Mouse (Mus musculus): Measurements from ENCODE around the gene Dnajc16. TPM values are rescaled to one million over a fixed set of nuclear protein-coding genes. Genes with fewer than 3 reads are reported as not detected.

Dnajc16 gene
- polyA plus RNA-seq, 1 experiment: 12.2 TPM

- no peaks in the 10 kb centered on the region for H3K27me3 ChIP-seq (ENCODE audit: control insufficient read depth, insufficient read depth, low read length)
- peak; percentile 29; the same call in 1 of the 2 replicates for TF ChIP-seq CTCF (IDR thresholded peaks at IDR 0.05; ENCODE audit: control insufficient read depth, insufficient read depth, insufficient replicate concordance, low read depth, low read length)
- no peak for TF ChIP-seq POLR2A (IDR thresholded peaks at IDR 0.05; ENCODE audit: control insufficient read depth, low read depth, low read length)
- H3K4me1 ChIP-seq (ENCODE audit: control insufficient read depth, insufficient read depth, low read length): peaks cover under 1% of the 10 kb centered on the region; the same call in 1 of the 2 replicates
- no peak overlapping the region for H3K4me3 ChIP-seq (ENCODE audit: control insufficient read depth, low read depth, low read length)
- H3K36me3 ChIP-seq (ENCODE audit: control insufficient read depth, insufficient read depth, low read length): no peaks in the 10 kb centered on the region
- no peak overlapping the region for H3K27ac ChIP-seq (ENCODE audit: control insufficient read depth, insufficient read depth, low read depth, low read length)
Observed at GRCm38 (mm10) chr4:141752076-141752421, 38.7 kb downstream of the Dnajc16 start.

GRCm38 (mm10) chr4:141751419-141752075 is 39.2 kb downstream of the Dnajc16 start:
- no peak overlapping the region for H3K4me3 ChIP-seq (ENCODE audit: control insufficient read depth, low read depth, low read length)
- peaks cover 5% of the 10 kb centered on the region for H3K4me1 ChIP-seq (ENCODE audit: control insufficient read depth, insufficient read depth, low read length)
- H3K36me3 ChIP-seq (ENCODE audit: control insufficient read depth, insufficient read depth, low read length): no peaks in the 10 kb centered on the region
- no peak overlapping the region for H3K27ac ChIP-seq (ENCODE audit: control insufficient read depth, insufficient read depth, low read depth, low read length)
- TF ChIP-seq CTCF (IDR thresholded peaks at IDR 0.05; ENCODE audit: control insufficient read depth, insufficient read depth, insufficient replicate concordance, low read depth, low read length) (no peak), POLR2A (IDR thresholded peaks at IDR 0.05; ENCODE audit: control insufficient read depth, low read depth, low read length) (no peak)
- no peaks in the 10 kb centered on the region for H3K27me3 ChIP-seq (ENCODE audit: control insufficient read depth, insufficient read depth, low read length)

GRCm38 (mm10) chr4:141750826-141751225 is 39.9 kb downstream of the Dnajc16 start:
- TF ChIP-seq CTCF (IDR thresholded peaks at IDR 0.05; ENCODE audit: control insufficient read depth, insufficient read depth, insufficient replicate concordance, low read depth, low read length) (no peak), POLR2A (IDR thresholded peaks at IDR 0.05; ENCODE audit: control insufficient read depth, low read depth, low read length) (no peak)
- Histone ChIP-seq H3K27me3 (ENCODE audit: control insufficient read depth, insufficient read depth, low read length) (no peaks in the 10 kb centered on the region), H3K4me3 (ENCODE audit: control insufficient read depth, low read depth, low read length) (no peak overlapping the region), H3K27ac (ENCODE audit: control insufficient read depth, insufficient read depth, low read depth, low read length) (no peak overlapping the region), H3K36me3 (ENCODE audit: control insufficient read depth, insufficient read depth, low read length) (no peaks in the 10 kb centered on the region), H3K4me1 (ENCODE audit: control insufficient read depth, insufficient read depth, low read length) (peaks cover 6% of the 10 kb centered on the region)

DNA sequence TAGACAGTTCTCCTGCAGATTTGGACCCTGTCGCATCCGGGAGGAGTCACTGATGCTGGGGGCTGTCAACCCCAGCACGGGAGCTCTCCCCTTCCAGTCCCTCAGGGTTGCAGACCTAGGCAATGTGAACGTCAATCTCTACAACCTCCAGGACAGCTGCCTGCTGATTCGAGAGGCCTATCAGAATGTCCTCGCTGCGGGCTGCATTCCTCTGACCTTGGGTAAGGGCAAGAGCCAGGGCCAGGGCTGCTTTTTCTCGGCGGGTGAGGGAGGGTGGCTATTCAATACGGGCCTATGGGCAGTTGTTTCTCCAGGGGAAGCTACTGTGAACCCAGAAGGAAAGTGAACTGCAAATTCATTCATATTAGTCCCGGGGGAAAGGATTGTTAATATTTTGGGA is 41.2 kb downstream of the Dnajc16 start:
- H3K36me3 ChIP-seq (ENCODE audit: control insufficient read depth, insufficient read depth, low read length): no peaks in the 10 kb centered on the region
- TF ChIP-seq CTCF (IDR thresholded peaks at IDR 0.05; ENCODE audit: control insufficient read depth, insufficient read depth, insufficient replicate concordance, low read depth, low read length) (no peak), POLR2A (IDR thresholded peaks at IDR 0.05; ENCODE audit: control insufficient read depth, low read depth, low read length) (no peak)

DNA sequence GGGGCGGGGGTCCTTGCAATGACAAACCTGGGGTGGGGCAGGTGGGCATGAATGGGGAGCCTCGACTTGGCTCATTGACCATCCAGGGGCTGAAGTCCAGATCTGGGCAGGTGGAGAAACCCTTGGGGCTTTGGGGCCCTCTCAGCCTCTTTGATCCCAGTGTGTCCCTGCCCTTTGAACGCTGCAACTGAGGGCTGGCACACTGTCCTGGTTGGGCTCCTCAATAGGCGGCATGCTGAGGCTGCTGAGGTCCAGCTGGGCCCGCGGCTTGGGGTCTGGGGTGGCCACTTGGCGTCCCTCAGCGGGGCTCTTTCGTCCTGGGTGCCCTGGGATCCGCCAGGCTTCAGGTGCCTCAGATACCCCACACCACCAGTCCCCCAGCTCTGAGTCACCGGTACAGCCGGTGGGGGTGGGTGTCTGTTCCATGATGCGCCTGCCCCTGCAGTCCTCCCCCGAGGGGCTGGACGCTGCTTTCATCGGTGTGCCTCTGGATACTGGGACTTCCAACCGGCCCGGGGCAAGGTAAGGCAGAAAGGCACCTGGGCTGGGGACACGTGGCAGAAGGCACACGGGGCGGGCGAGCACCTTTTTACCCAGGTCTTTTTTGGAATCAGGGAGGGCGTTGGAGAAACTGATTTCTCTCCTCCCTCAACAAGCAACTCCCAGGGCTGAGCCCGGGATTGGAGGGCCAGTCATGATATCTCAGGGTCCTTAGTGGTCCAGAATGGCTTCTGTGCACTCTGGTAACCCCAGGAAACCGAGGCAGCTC is 44.0 kb downstream of the Dnajc16 start, which contains the start of gene Agmat:
Gene Agmat (plus strand): TSS at position 95 of the 769 bp plus-strand sequence.
- Histone ChIP-seq H3K27me3 (ENCODE audit: control insufficient read depth, insufficient read depth, low read length) (no peaks in the 10 kb centered on the region), H3K36me3 (ENCODE audit: control insufficient read depth, insufficient read depth, low read length) (no peaks in the 10 kb centered on the region), H3K27ac (ENCODE audit: control insufficient read depth, insufficient read depth, low read depth, low read length) (no peak within 1 kb of the TSS), H3K4me1 (ENCODE audit: control insufficient read depth, insufficient read depth, low read length) (peaks cover 6% of the 10 kb centered on the region), H3K4me3 (ENCODE audit: control insufficient read depth, low read depth, low read length) (no peak within 1 kb of the TSS)
- no peak for TF ChIP-seq CTCF (IDR thresholded peaks at IDR 0.05; ENCODE audit: control insufficient read depth, insufficient read depth, insufficient replicate concordance, low read depth, low read length)
- TF ChIP-seq POLR2A (IDR thresholded peaks at IDR 0.05; ENCODE audit: control insufficient read depth, low read depth, low read length): no peak

More for the DNA sequence above, 41.2 kb downstream of the Dnajc16 start:
- peak overlapping the region; percentile 54; the same call in 1 of the 2 replicates for H3K27ac ChIP-seq (ENCODE audit: control insufficient read depth, insufficient read depth, low read depth, low read length)
- no peaks in the 10 kb centered on the region for H3K27me3 ChIP-seq (ENCODE audit: control insufficient read depth, insufficient read depth, low read length)
- H3K4me1 ChIP-seq (ENCODE audit: control insufficient read depth, insufficient read depth, low read length): peaks cover 6% of the 10 kb centered on the region
- no peak overlapping the region for H3K4me3 ChIP-seq (ENCODE audit: control insufficient read depth, low read depth, low read length)

DNA sequence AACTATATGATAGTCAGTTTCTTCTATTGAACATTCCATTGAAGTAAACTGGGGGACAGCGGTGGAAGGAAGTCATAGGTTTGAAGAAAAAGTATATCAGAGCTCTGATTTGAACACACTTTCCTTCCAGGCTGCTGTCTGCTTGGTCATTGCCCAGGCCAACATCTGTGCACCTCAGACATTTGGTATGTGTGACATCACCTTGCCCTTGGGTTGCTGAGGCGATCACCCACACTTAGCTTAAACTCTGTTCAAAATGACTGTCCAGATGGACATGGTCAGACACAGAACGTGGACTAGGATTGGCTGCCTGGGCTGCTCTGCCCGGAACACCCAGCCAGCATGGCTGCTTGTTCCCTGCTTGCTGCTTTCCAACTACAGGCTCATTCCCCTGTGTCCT is 48.4 kb downstream of the Dnajc16 start:
- Histone ChIP-seq H3K36me3 (ENCODE audit: control insufficient read depth, insufficient read depth, low read length) (no peaks in the 10 kb centered on the region), H3K27me3 (ENCODE audit: control insufficient read depth, insufficient read depth, low read length) (no peaks in the 10 kb centered on the region), H3K4me1 (ENCODE audit: control insufficient read depth, insufficient read depth, low read length) (peaks cover 6% of the 10 kb centered on the region), H3K27ac (ENCODE audit: control insufficient read depth, insufficient read depth, low read depth, low read length) (no peak overlapping the region), H3K4me3 (ENCODE audit: control insufficient read depth, low read depth, low read length) (no peak overlapping the region)
- TF ChIP-seq POLR2A (IDR thresholded peaks at IDR 0.05; ENCODE audit: control insufficient read depth, low read depth, low read length): no peak
- no peak for TF ChIP-seq CTCF (IDR thresholded peaks at IDR 0.05; ENCODE audit: control insufficient read depth, insufficient read depth, insufficient replicate concordance, low read depth, low read length)

DNA sequence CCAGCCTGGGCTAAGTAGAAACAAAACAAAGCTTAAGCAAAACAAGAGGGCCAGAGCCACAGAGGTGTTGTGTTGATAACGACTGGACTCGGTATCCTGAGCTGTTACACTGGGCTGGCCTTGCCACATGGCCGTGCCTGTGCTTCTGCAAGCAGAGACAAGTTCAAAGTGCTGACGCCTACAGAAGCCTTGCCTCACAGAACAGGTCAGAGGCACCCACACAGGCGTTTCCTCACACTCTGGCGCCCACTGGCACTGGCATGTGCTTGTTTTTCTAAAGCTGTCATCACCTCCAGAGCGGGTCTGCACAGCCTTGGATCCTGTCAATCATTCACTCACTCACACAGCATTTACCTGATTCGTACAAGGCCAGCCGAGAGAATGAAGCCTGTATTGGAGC is 48.9 kb downstream of the Dnajc16 start:
- Histone ChIP-seq H3K27ac (ENCODE audit: control insufficient read depth, insufficient read depth, low read depth, low read length) (no peak overlapping the region), H3K4me1 (ENCODE audit: control insufficient read depth, insufficient read depth, low read length) (peaks cover 4% of the 10 kb centered on the region), H3K27me3 (ENCODE audit: control insufficient read depth, insufficient read depth, low read length) (no peaks in the 10 kb centered on the region), H3K36me3 (ENCODE audit: control insufficient read depth, insufficient read depth, low read length) (no peaks in the 10 kb centered on the region), H3K4me3 (ENCODE audit: control insufficient read depth, low read depth, low read length) (no peak overlapping the region)
- TF ChIP-seq POLR2A (IDR thresholded peaks at IDR 0.05; ENCODE audit: control insufficient read depth, low read depth, low read length) (no peak), CTCF (IDR thresholded peaks at IDR 0.05; ENCODE audit: control insufficient read depth, insufficient read depth, insufficient replicate concordance, low read depth, low read length) (no peak)
